Comparison of ENCODE assay signal across 8 mouse cellular contexts in genomic region chr2:11542640-11543039, GRCm38 (mm10). TPM values are rescaled to one million over a fixed set of nuclear protein-coding genes. Genes with fewer than 3 reads are reported as not detected.
DNase-seq lines count a peak whose midpoint lies in the region; ATAC-seq and TF ChIP-seq lines count a peak whose summit lies in the region.

No protein-coding gene starts in this region.

- H3K4me1 ChIP-seq in kidney, embryonic 15.5 days: no peaks in the 10 kb centered on the region
- no peaks in the 10 kb centered on the region for H3K4me1 ChIP-seq in intestine, postnatal 0 days (replicated peaks; ENCODE audit: control insufficient read depth, insufficient read depth, low read length)
- H3K4me1 ChIP-seq in limb, embryonic 10.5 days: no peaks in the 10 kb centered on the region

- intact Hi-C loops in gastrocnemius, adult 2 months (cut with DNase I): loop anchor here (1.0 to 2.0 kb wide), 2 partner anchors 42 to 211 kb away; no protein-coding TSS in a partner anchor

- peak; percentile 86 for TF ChIP-seq CTCF in gastrocnemius, adult 2 months (IDR thresholded peaks at IDR 0.05)
- peak; percentile 92 for TF ChIP-seq CTCF in intestine, postnatal 0 days (IDR thresholded peaks at IDR 0.05; ENCODE audit: low read depth)

- H3K27me3 ChIP-seq in kidney, embryonic 15.5 days: no peaks in the 10 kb centered on the region
- H3K27me3 ChIP-seq in intestine, postnatal 0 days (replicated peaks; ENCODE audit: control insufficient read depth, insufficient read depth, low read length): no peaks in the 10 kb centered on the region
- H3K27me3 ChIP-seq in limb, embryonic 10.5 days (ENCODE audit: low read depth, poor library complexity, severe bottlenecking): no peaks in the 10 kb centered on the region

- no peak overlapping the region for H3K27ac ChIP-seq in kidney, embryonic 15.5 days
- no peak overlapping the region for H3K27ac ChIP-seq in gastrocnemius, adult 2 months
- no peak overlapping the region for H3K27ac ChIP-seq in intestine, postnatal 0 days (ENCODE audit: low read depth, low read length)
- no peak overlapping the region for H3K27ac ChIP-seq in limb, embryonic 10.5 days

- no peaks in the 10 kb centered on the region for H3K36me3 ChIP-seq in kidney, embryonic 15.5 days
- no peaks in the 10 kb centered on the region for H3K36me3 ChIP-seq in intestine, postnatal 0 days (ENCODE audit: control insufficient read depth, insufficient read depth)
- no peaks in the 10 kb centered on the region for H3K36me3 ChIP-seq in limb, embryonic 10.5 days

- peak; percentile 79 for DNase-seq in kidney, adult 18-20 months
- peak; percentile 73 to 77 for DNase-seq in cerebellum, postnatal 36 days
- peak; percentile 83 for DNase-seq in gastrocnemius, adult 2 months
- peak; percentile 53 for DNase-seq in limb, embryonic 10.5 days (ENCODE audit: low spot score)
- DNase-seq in spleen, postnatal 36 days (ENCODE audit: low spot score in 2 of 2): peak; percentile 72 to 79

- no peak overlapping the region for H3K4me2 ChIP-seq in kidney, embryonic 15.5 days
- H3K4me2 ChIP-seq in intestine, postnatal 0 days (replicated peaks; ENCODE audit: low read depth): no peak overlapping the region

- no peak overlapping the region for H3K9ac ChIP-seq in kidney, embryonic 15.5 days
- H3K9ac ChIP-seq in intestine, postnatal 0 days (ENCODE audit: low read depth, low read length): no peak overlapping the region

- 85% methylated on average over 1 of the region's 1 CpGs for WGBS in kidney, embryonic 15.5 days
- 86% methylated on average over 1 of the region's 1 CpGs for whole genome bisulfite sequencing in intestine, postnatal 0 days
- WGBS in limb, embryonic 10.5 days: 94% methylated on average over 1 of the region's 1 CpGs

- H3K9me3 ChIP-seq in kidney, embryonic 15.5 days (replicated peaks): no peaks in the 10 kb centered on the region
- H3K9me3 ChIP-seq in intestine, postnatal 0 days (ENCODE audit: control insufficient read depth): no peaks in the 10 kb centered on the region
- no peaks in the 10 kb centered on the region for H3K9me3 ChIP-seq in limb, embryonic 10.5 days (replicated peaks)

- H3K4me3 ChIP-seq in kidney, embryonic 15.5 days (replicated peaks): no peak overlapping the region
- H3K4me3 ChIP-seq in gastrocnemius, adult 2 months: no peak overlapping the region
- H3K4me3 ChIP-seq in intestine, postnatal 0 days (ENCODE audit: low read depth, low read length): no peak overlapping the region
- no peak overlapping the region for H3K4me3 ChIP-seq in limb, embryonic 10.5 days

- ATAC-seq in kidney, embryonic 15.5 days (replicated peaks; ENCODE audit: low FRiP score): no peak
- ATAC-seq in intestine, postnatal 0 days: peak; percentile 67; the same call in 1 of the 2 replicates
- peak; percentile 68 for ATAC-seq in monocyte, adult 5-6 weeks (replicated peaks; ENCODE audit: insufficient number of reproducible peaks, low FRiP score, low TSS enrichment, poor library complexity, severe bottlenecking)

RNA-seq across cellular contexts. Expression of gene Pfkfb3, which starts 11.2 kb away (rescaled TPM):
- polyA plus RNA-seq in kidney, embryonic 15.5 days (2015; fragmentation: Nextera tagmentation; extraction: Ambion mirVana): 13.2 and 13.9 TPM in 2 replicates
- total RNA-seq in gastrocnemius, adult 2 months (2021): 100 to 1,000 TPM in 1 of 2 experiments, 10 to 100 TPM in 1; 84.9 to 302 TPM
- polyA plus RNA-seq in intestine, postnatal 0 days (2015; fragmentation: Nextera tagmentation; extraction: Ambion mirVana): 12.7 and 13.4 TPM in 2 replicates
- 10.7 and 11.3 TPM in 2 replicates for polyA plus RNA-seq in limb, embryonic 10.5 days (2016; fragmentation: Nextera tagmentation; extraction: Ambion mirVana)
- total RNA-seq in monocyte, adult 5-6 weeks (2017): 32.5 to 53.2 TPM (median 36.8 TPM) in 3 replicates
